ENCODE assay signal across 10 mouse cellular contexts in the genomic region with DNA sequence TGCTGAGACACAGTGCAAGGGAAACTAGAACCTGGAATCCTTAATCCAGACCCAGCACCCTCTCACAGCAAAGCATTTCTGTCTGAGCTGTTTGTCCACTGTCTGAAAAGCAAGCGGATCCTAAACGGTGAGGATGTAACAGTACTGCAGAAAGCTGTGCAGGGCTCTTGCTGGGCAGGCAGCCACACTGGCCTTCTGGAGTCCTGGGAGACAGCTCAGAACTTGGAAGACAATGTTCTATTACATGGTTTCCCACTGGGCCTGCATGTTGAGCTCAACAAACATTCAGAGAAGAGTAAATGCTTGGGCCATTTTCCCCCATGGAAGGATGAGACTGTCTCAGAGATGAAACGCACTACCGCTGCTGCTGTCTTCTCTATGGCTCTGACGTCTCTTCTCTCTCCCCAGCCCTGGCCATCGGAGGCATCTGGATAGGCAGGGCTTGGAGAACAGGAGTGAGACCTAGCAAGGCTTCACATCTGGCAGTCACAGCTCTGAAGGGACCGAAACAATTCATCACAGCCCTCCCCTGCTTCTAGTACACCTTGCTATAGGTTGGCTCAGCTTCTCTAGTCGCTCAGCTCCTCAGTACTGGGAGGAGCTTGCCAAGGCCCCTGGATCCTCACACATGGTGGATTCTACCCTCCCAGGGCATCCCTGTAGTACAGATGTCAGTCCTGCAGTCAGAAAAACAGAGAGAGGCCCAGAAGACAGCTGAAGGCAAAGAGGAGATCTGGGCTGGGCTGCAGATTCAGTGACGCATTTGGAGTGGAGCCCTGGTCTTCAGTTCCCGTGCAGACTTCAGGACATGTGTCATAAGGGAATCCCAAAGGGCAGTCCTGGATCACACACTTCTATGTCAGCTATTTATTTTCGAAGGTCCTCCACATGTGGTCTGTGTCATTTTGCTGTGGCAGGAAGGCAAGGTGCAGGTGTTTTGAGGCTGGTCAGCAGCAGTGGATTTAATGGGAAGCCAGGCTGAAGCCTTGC.
DNase-seq lines count a peak whose midpoint lies in the region; ATAC-seq and TF ChIP-seq lines count a peak whose summit lies in the region.
"Had no signal": no experiment of that assay in that cellular context is flagged by ENCODE, and none has a peak within 500 bp of the region (broad histone marks: within the 10 kb centered on the region; RNA-seq: fewer than 3 reads in every experiment).

No protein-coding gene starts in this region.

- H3K4me1 ChIP-seq in cerebellum, adult 2 months (ENCODE audit: control insufficient read depth, insufficient read depth, low read length): peaks cover 8% of the 10 kb centered on the region
- peaks cover 4% of the 10 kb centered on the region; the same call in 1 of the 2 replicates for H3K4me1 ChIP-seq in brown adipose tissue, adult 24 weeks (ENCODE audit: control insufficient read depth, insufficient read depth, insufficient read length, low read length)
- H3K4me1 ChIP-seq: midbrain, embryonic 15.5 days had no signal

- peak; percentile 17 to 33 for DNase-seq in cerebellum, adult 2 months
- no peak for DNase-seq in cerebellum, adult 11-12 months
- DNase-seq in heart, adult 9 months (ENCODE audit: low spot score in 2 of 2): peak; percentile 75 to 79
- peak; percentile 34 to 44 for DNase-seq in left cerebral cortex, postnatal 10 days (ENCODE audit: extremely low spot score in 1 of 2, low spot score in 2 of 2)
- no peak for DNase-seq in kidney, adult 8-10 months
- DNase-seq in adrenal gland, adult (ENCODE audit: inconsistent age in 2 of 2, low spot score in 1 of 2): no peak

- WGBS in cerebellum, adult 2 months: 47% methylated on average over 11 of the region's 11 CpGs

- intact Hi-C loops in left cerebral cortex, postnatal 10 days (cut with DNase I): no loop called here

- ATAC-seq in erythroblast, adult 5-6 weeks (replicated peaks; ENCODE audit: low FRiP score, poor library complexity, severe bottlenecking): no peak
- ATAC-seq: midbrain, embryonic 15.5 days had no signal

- TF ChIP-seq CTCF in cerebellum, adult 2 months (IDR thresholded peaks at IDR 0.05; ENCODE audit: borderline replicate concordance, insufficient read depth, low read depth, low read length): no peak

- no peak overlapping the region for H3K27ac ChIP-seq in cerebellum, adult 2 months (ENCODE audit: insufficient read depth, low read length)
- H3K27ac ChIP-seq in brown adipose tissue, adult 24 weeks (replicated peaks; ENCODE audit: low read depth, low read length): peak overlapping the region; percentile 79
- H3K27ac ChIP-seq: embryonic facial prominence, embryonic 10.5 days; midbrain, embryonic 15.5 days had no signal

- no peak for TF ChIP-seq POLR2A in cerebellum, adult 2 months (IDR thresholded peaks at IDR 0.05; ENCODE audit: borderline replicate concordance, insufficient read depth, low read length)

- no peaks in the 10 kb centered on the region for H3K27me3 ChIP-seq in cerebellum, adult 2 months (ENCODE audit: control insufficient read depth, insufficient read depth, low read length)
- H3K27me3 ChIP-seq: midbrain, embryonic 15.5 days had no signal

- no peak overlapping the region for H3K4me3 ChIP-seq in cerebellum, adult 2 months (replicated peaks; ENCODE audit: insufficient read depth, low read depth, low read length)
- H3K4me3 ChIP-seq in brown adipose tissue, adult 24 weeks (ENCODE audit: insufficient read depth, low read depth, low read length): no peak overlapping the region
- H3K4me3 ChIP-seq: embryonic facial prominence, embryonic 10.5 days; midbrain, embryonic 15.5 days had no signal

Comparison
In these comparisons a context has a peak if more than half of its experiments do, and no peak if none do; other contexts are left out.
1. DNase-seq: peak in cerebellum, adult 2 months (2 of 2), heart, adult 9 months (2 of 2) and left cerebral cortex, postnatal 10 days (2 of 2); none in cerebellum, adult 11-12 months (single experiment), kidney, adult 8-10 months (0 of 2) and adrenal gland, adult (0 of 2).